Mouse (Mus musculus): ENCODE results near the gene Bpifb9a. TPM values are rescaled to one million over a fixed set of nuclear protein-coding genes. Genes with fewer than 3 reads are reported as not detected.
"Not testable (repeated sequence)": the region's sequence is repeated elsewhere in the genome, so short reads cannot be mapped to it uniquely, and the experiment has no call there.

Bpifb9a gene
- polyA plus RNA-seq, 1 experiment, result not detected

- WGBS, result 51% methylated on average over 4 of the region's 4 CpGs
- H3K36me3 ChIP-seq (ENCODE audit: control insufficient read depth, insufficient read depth, low read length), result no peaks in the 10 kb centered on the region
- no peaks in the 10 kb centered on the region for H3K27me3 ChIP-seq (ENCODE audit: control insufficient read depth, insufficient read depth, low read length)
- TF ChIP-seq CTCF (IDR thresholded peaks at IDR 0.05; ENCODE audit: extremely low read depth, insufficient read length, insufficient replicate concordance, low read depth, low read length) (no peak), POLR2A (IDR thresholded peaks at IDR 0.05; ENCODE audit: low read depth, low read length) (no peak)
- no peak overlapping the region for H3K27ac ChIP-seq (ENCODE audit: insufficient read depth, low read depth, low read length)
- no peaks in the 10 kb centered on the region for H3K4me1 ChIP-seq (ENCODE audit: control insufficient read depth, insufficient read depth, insufficient read length, low read length)
- no peak overlapping the region for H3K4me3 ChIP-seq (ENCODE audit: low read depth, low read length)
Measured at GRCm38 (mm10) chr2:154255770-154256169, 1.9 kb upstream of the Bpifb9a start.

- H3K4me3 ChIP-seq (ENCODE audit: low read depth, low read length); H3K4me1 ChIP-seq (ENCODE audit: control insufficient read depth, insufficient read depth, insufficient read length, low read length); H3K27ac ChIP-seq (ENCODE audit: insufficient read depth, low read depth, low read length); H3K36me3 ChIP-seq (ENCODE audit: control insufficient read depth, insufficient read depth, low read length); H3K27me3 ChIP-seq (ENCODE audit: control insufficient read depth, insufficient read depth, low read length): not testable (repeated sequence)
- WGBS, result 67% methylated on average over 3 of the region's 3 CpGs
Measured at GRCm38 (mm10) chr2:154264397-154264796, 6.7 kb downstream of the Bpifb9a start.

GRCm38 (mm10) chr2:154291866-154292265 is 34.2 kb downstream of the Bpifb9a start:
- H3K4me3 ChIP-seq (ENCODE audit: low read depth, low read length); H3K36me3 ChIP-seq (ENCODE audit: control insufficient read depth, insufficient read depth, low read length); H3K4me1 ChIP-seq (ENCODE audit: control insufficient read depth, insufficient read depth, insufficient read length, low read length); H3K27ac ChIP-seq (ENCODE audit: insufficient read depth, low read depth, low read length); H3K27me3 ChIP-seq (ENCODE audit: control insufficient read depth, insufficient read depth, low read length): not testable (repeated sequence)
- 82% methylated on average over 3 of the region's 3 CpGs for WGBS

- Histone ChIP-seq H3K4me1 (ENCODE audit: control insufficient read depth, insufficient read depth, insufficient read length, low read length) (no peaks in the 10 kb centered on the region), H3K36me3 (ENCODE audit: control insufficient read depth, insufficient read depth, low read length) (no peaks in the 10 kb centered on the region), H3K4me3 (ENCODE audit: low read depth, low read length) (no peak overlapping the region), H3K27me3 (ENCODE audit: control insufficient read depth, insufficient read depth, low read length) (no peaks in the 10 kb centered on the region), H3K27ac (ENCODE audit: insufficient read depth, low read depth, low read length) (no peak overlapping the region)
- 83% methylated on average over 1 of the region's 1 CpGs for WGBS
- TF ChIP-seq CTCF (IDR thresholded peaks at IDR 0.05; ENCODE audit: extremely low read depth, insufficient read length, insufficient replicate concordance, low read depth, low read length) (no peak), POLR2A (IDR thresholded peaks at IDR 0.05; ENCODE audit: low read depth, low read length) (no peak)
Measured at GRCm38 (mm10) chr2:154292833-154293232, 35.2 kb downstream of the Bpifb9a start.

GRCm38 (mm10) chr2:154294746-154295145 is 37.1 kb downstream of the Bpifb9a start:
- H3K27ac ChIP-seq (ENCODE audit: insufficient read depth, low read depth, low read length); H3K4me3 ChIP-seq (ENCODE audit: low read depth, low read length); H3K36me3 ChIP-seq (ENCODE audit: control insufficient read depth, insufficient read depth, low read length); H3K27me3 ChIP-seq (ENCODE audit: control insufficient read depth, insufficient read depth, low read length); H3K4me1 ChIP-seq (ENCODE audit: control insufficient read depth, insufficient read depth, insufficient read length, low read length): not testable (repeated sequence)
- peak; percentile 46; the same call in 1 of the 2 replicates for TF ChIP-seq CTCF (IDR thresholded peaks at IDR 0.05; ENCODE audit: extremely low read depth, insufficient read length, insufficient replicate concordance, low read depth, low read length)
- 3% methylated on average over 10 of the region's 10 CpGs for WGBS

GRCm38 (mm10) chr2:154300496-154300895 is 42.8 kb downstream of the Bpifb9a start:
- H3K36me3 ChIP-seq (ENCODE audit: control insufficient read depth, insufficient read depth, low read length), result no peaks in the 10 kb centered on the region
- 6% methylated on average over 1 of the region's 1 CpGs for WGBS
- H3K4me1 ChIP-seq (ENCODE audit: control insufficient read depth, insufficient read depth, insufficient read length, low read length), result no peaks in the 10 kb centered on the region
- H3K27me3 ChIP-seq (ENCODE audit: control insufficient read depth, insufficient read depth, low read length), result no peaks in the 10 kb centered on the region
- H3K4me3 ChIP-seq (ENCODE audit: low read depth, low read length), result no peak overlapping the region
- H3K27ac ChIP-seq (ENCODE audit: insufficient read depth, low read depth, low read length), result no peak overlapping the region
- TF ChIP-seq POLR2A (IDR thresholded peaks at IDR 0.05; ENCODE audit: low read depth, low read length), result no peak
- TF ChIP-seq CTCF (IDR thresholded peaks at IDR 0.05; ENCODE audit: extremely low read depth, insufficient read length, insufficient replicate concordance, low read depth, low read length), result peak; percentile 84

GRCm38 (mm10) chr2:154301763-154302162 is 44.1 kb downstream of the Bpifb9a start:
- Histone ChIP-seq H3K4me1 (ENCODE audit: control insufficient read depth, insufficient read depth, insufficient read length, low read length) (no peaks in the 10 kb centered on the region), H3K36me3 (ENCODE audit: control insufficient read depth, insufficient read depth, low read length) (no peaks in the 10 kb centered on the region), H3K4me3 (ENCODE audit: low read depth, low read length) (no peak overlapping the region), H3K27ac (ENCODE audit: insufficient read depth, low read depth, low read length) (no peak overlapping the region), H3K27me3 (ENCODE audit: control insufficient read depth, insufficient read depth, low read length) (no peaks in the 10 kb centered on the region)
- TF ChIP-seq POLR2A (IDR thresholded peaks at IDR 0.05; ENCODE audit: low read depth, low read length) (no peak), CTCF (IDR thresholded peaks at IDR 0.05; ENCODE audit: extremely low read depth, insufficient read length, insufficient replicate concordance, low read depth, low read length) (no peak)
- WGBS, result 93% methylated on average over 3 of the region's 3 CpGs

- H3K36me3 ChIP-seq (ENCODE audit: control insufficient read depth, insufficient read depth, low read length); H3K4me1 ChIP-seq (ENCODE audit: control insufficient read depth, insufficient read depth, insufficient read length, low read length); H3K27me3 ChIP-seq (ENCODE audit: control insufficient read depth, insufficient read depth, low read length); H3K4me3 ChIP-seq (ENCODE audit: low read depth, low read length); H3K27ac ChIP-seq (ENCODE audit: insufficient read depth, low read depth, low read length): not testable (repeated sequence)
- 80% methylated on average over 1 of the region's 3 CpGs for WGBS
Measured at GRCm38 (mm10) chr2:154304604-154305003, 47.0 kb downstream of the Bpifb9a start.

- H3K36me3 ChIP-seq (ENCODE audit: control insufficient read depth, insufficient read depth, low read length); H3K27me3 ChIP-seq (ENCODE audit: control insufficient read depth, insufficient read depth, low read length); H3K27ac ChIP-seq (ENCODE audit: insufficient read depth, low read depth, low read length); H3K4me1 ChIP-seq (ENCODE audit: control insufficient read depth, insufficient read depth, insufficient read length, low read length); H3K4me3 ChIP-seq (ENCODE audit: low read depth, low read length): not testable (repeated sequence)
- WGBS, result 72% methylated on average over 4 of the region's 4 CpGs
Measured at GRCm38 (mm10) chr2:154306927-154307326, 49.3 kb downstream of the Bpifb9a start, which contains the start of gene Bpifb9b. TSS of gene Bpifb9b (plus strand) at chr2:154307227.

GRCm38 (mm10) chr2:154313771-154314170 is 56.1 kb downstream of the Bpifb9a start:
- not testable (repeated sequence) for H3K4me3 ChIP-seq (ENCODE audit: low read depth, low read length); H3K36me3 ChIP-seq (ENCODE audit: control insufficient read depth, insufficient read depth, low read length); H3K27ac ChIP-seq (ENCODE audit: insufficient read depth, low read depth, low read length); H3K27me3 ChIP-seq (ENCODE audit: control insufficient read depth, insufficient read depth, low read length); H3K4me1 ChIP-seq (ENCODE audit: control insufficient read depth, insufficient read depth, insufficient read length, low read length)
- 67% methylated on average over 5 of the region's 5 CpGs for WGBS
